Mouse (Mus musculus) limb, embryonic 15.5 days (tissue): ENCODE results near the gene Tst. TPM values are rescaled to one million over a fixed set of nuclear protein-coding genes. Genes with fewer than 3 reads are reported as not detected.

Source experiments
- ATAC-seq: fragments of 200-750 bp; cut with Nextera tagmentation; 2 replicates; pipeline ENCODE4 v1.8.0; 2017; ENCODE audit warnings: low read depth, moderate TSS enrichment; ENCODE audit not compliant: insufficient number of reproducible peaks, low FRiP score, low TSS enrichment
- H3K27ac ChIP-seq: fragments of 300-500 bp; sonication (generic); 2 replicates; pipeline ENCODE4 v1.5.1; 2015; ENCODE audit warnings: moderate library complexity, mild to moderate bottlenecking, inconsistent platforms
- H3K27me3 ChIP-seq: fragments of 300-500 bp; sonication (generic); 2 replicates; pipeline ENCODE4 v1.6.1; 2015; ENCODE audit warnings: inconsistent platforms
- H3K36me3 ChIP-seq: fragments of 300-500 bp; sonication (generic); 2 replicates; pipeline ENCODE4 v1.6.1; 2015; ENCODE audit warnings: inconsistent platforms
- H3K4me1 ChIP-seq: fragments of 300-500 bp; sonication (generic); 2 replicates; pipeline ENCODE4 v1.6.1; 2015; ENCODE audit warnings: inconsistent platforms
- H3K4me2 ChIP-seq: fragments of 300-500 bp; sonication (generic); 2 replicates; pipeline ENCODE4 v1.6.1; 2015; ENCODE audit warnings: mild to moderate bottlenecking, inconsistent platforms
- H3K4me3 ChIP-seq: fragments of 300-500 bp; sonication (generic); 2 replicates; pipeline ENCODE4 v1.5.1; 2015; ENCODE audit warnings: mild to moderate bottlenecking, inconsistent platforms
- H3K9ac ChIP-seq: fragments of 300-500 bp; sonication (generic); 2 replicates; pipeline ENCODE4 v1.6.1; 2015; ENCODE audit warnings: inconsistent platforms
- H3K9me3 ChIP-seq: fragments of 300-500 bp; sonication (generic); 2 replicates; pipeline ENCODE4 v1.6.1; 2016; ENCODE audit warnings: inconsistent platforms
- WGBS: fragments of 180-500 bp; shearing (Covaris S2); methylation state at CpG from one replicate; pipeline ENCODE4 v1.1.7; 2015; 5-methylcytosine and 5-hydroxymethylcytosine counted together
- polyA plus RNA-seq: library from polyadenylated mRNA; unstranded; fragments of >200 nt; fragmentation: Nextera tagmentation; extraction: Ambion mirVana; gene quantifications from 2 replicates; pipeline ENCODE4 v1.2.1, GENCODE M21; 2015

Tst gene
- polyA plus RNA-seq, 1 experiment from 2014 or later = 15.4 TPM

DNA sequence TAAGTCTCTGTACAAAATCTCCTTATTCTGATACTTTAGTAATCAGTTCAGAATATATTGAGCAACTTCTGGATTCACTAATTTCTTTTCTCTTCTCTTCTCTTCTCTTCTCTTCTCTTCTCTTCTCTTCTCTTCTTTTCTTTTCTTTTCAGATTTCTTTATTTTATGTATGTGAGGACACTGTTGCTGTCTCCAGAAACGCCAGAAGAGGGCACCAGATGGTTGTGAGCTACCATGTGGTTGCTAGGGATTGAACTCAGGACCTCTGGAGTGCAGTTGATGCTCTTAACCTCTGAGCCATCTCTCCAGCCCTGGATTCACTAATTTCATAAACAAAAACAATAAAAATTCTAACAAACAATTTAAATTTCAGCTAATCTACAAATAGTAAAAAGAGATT lies 50.7 kb downstream of the Tst start:
- Histone ChIP-seq H3K36me3 (no peaks in the 10 kb centered on the region), H3K4me2 (no peak overlapping the region), H3K9me3 (no peaks in the 10 kb centered on the region), H3K9ac (no peak overlapping the region), H3K4me3 (no peak overlapping the region), H3K27ac (no peak overlapping the region), H3K4me1 (no peaks in the 10 kb centered on the region), H3K27me3 (no peaks in the 10 kb centered on the region)
- ATAC-seq = no peak
- 3% methylated on average over 1 of the region's 1 CpGs for WGBS

DNA sequence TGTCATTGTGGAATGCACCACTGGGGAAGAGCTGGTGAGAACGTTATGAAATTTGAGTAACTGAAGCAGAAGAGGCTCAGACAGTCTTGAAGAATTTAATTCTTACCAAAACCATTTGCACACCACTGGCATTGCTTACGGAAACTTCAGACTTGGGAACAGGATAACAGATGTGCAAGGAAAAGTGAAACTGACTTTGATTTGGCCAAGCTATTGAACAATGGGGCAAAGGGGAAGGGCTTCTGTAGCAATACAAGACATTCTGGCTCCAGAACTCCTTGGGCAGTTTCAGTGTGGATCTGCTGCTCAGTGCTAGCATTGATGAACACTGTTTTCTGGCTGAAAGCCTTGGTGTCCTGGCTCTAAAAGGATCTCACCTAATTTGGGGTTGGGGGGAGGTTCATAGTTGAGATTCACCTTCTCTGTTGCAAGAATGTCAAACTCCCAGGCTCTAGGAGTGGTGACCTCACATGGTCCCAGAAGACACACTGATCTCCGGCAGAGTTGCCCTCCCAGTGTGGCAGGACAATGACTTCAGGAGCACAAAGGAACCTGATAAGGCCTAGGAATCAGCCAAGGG lies 54.0 kb downstream of the Tst start:
- H3K27ac ChIP-seq = no peak overlapping the region
- no peak for ATAC-seq
- H3K27me3 ChIP-seq = no peaks in the 10 kb centered on the region
- 51% methylated on average over 3 of the region's 3 CpGs for WGBS
- no peaks in the 10 kb centered on the region for H3K36me3 ChIP-seq
- H3K9ac ChIP-seq = no peak overlapping the region
- no peak overlapping the region for H3K4me2 ChIP-seq
- H3K9me3 ChIP-seq = no peaks in the 10 kb centered on the region
- no peaks in the 10 kb centered on the region for H3K4me1 ChIP-seq
- no peak overlapping the region for H3K4me3 ChIP-seq

Other genes with a start within 250 kb of the Tst start
- gene Ift27, start 231.8 kb downstream of the Tst start, polyA plus RNA-seq = 75.7 and 83.1 TPM in 2 replicates
- gene Pvalb, start 199.5 kb downstream of the Tst start, polyA plus RNA-seq = 0.15 and 0.48 TPM in 2 replicates
- 3.2 and 7.2 TPM in 2 replicates for gene Ncf4, start 161.1 kb downstream of the Tst start, polyA plus RNA-seq
- 0.70 and 1.1 TPM in 2 replicates for gene Csf2rb2, start 100.2 kb downstream of the Tst start, polyA plus RNA-seq
- gene Csf2rb, start 80.2 kb downstream of the Tst start, polyA plus RNA-seq = 5.6 and 6.0 TPM in 2 replicates
- not detected in 2 replicates for gene Tex33, start 10.0 kb downstream of the Tst start, polyA plus RNA-seq
- gene Mpst, start 509 bp upstream of the Tst start, polyA plus RNA-seq = 2.1 and 2.4 TPM in 2 replicates
- gene Kctd17, start 22.7 kb upstream of the Tst start, polyA plus RNA-seq = 45.3 and 45.7 TPM in 2 replicates
- 0.24 and 0.83 TPM in 2 replicates for gene Tmprss6, start 62.7 kb upstream of the Tst start, polyA plus RNA-seq
- gene Il2rb, start 89.4 kb upstream of the Tst start, polyA plus RNA-seq = 0.36 and 0.42 TPM in 2 replicates
- gene C1qtnf6, start 125.5 kb upstream of the Tst start, polyA plus RNA-seq = 52.3 and 60.8 TPM in 2 replicates
- gene Sstr3, start 138.8 kb upstream of the Tst start, polyA plus RNA-seq = 0.04 TPM in 1 of 2 replicates, not detected in the other
- gene Rac2, start 166.9 kb upstream of the Tst start, polyA plus RNA-seq = 37.0 and 41.1 TPM in 2 replicates
- gene Cyth4, start 191.1 kb upstream of the Tst start, polyA plus RNA-seq = 12.3 and 14.1 TPM in 2 replicates